Mouse (Mus musculus): ENCODE results near the gene Maml3.

Gene Maml3

GRCm38 (mm10) chr3:52088458-52089341 lies 16.2 kb downstream of the Maml3 start:
- WGBS, result 20% methylated on average over 19 of the region's 19 CpGs

GRCm38 (mm10) chr3:52087636-52088280 lies 17.1 kb downstream of the Maml3 start:
- 46% methylated on average over 7 of the region's 7 CpGs for WGBS

- WGBS, result 63% methylated on average over 2 of the region's 2 CpGs
Observed at GRCm38 (mm10) chr3:52078763-52079162, 26.1 kb downstream of the Maml3 start.

GRCm38 (mm10) chr3:52073959-52074358 lies 30.9 kb downstream of the Maml3 start:
- WGBS, result 98% methylated on average over 6 of the region's 6 CpGs

GRCm38 (mm10) chr3:52071996-52072395 lies 32.9 kb downstream of the Maml3 start:
- WGBS, result 91% methylated on average over 5 of the region's 5 CpGs

GRCm38 (mm10) chr3:52070163-52070478 lies 34.8 kb downstream of the Maml3 start:
- 26% methylated on average over 4 of the region's 4 CpGs for WGBS

GRCm38 (mm10) chr3:52069304-52070162 lies 35.3 kb downstream of the Maml3 start:
- 13% methylated on average over 25 of the region's 25 CpGs for WGBS

GRCm38 (mm10) chr3:52068885-52069284 lies 36.0 kb downstream of the Maml3 start:
- 68% methylated on average over 3 of the region's 3 CpGs for WGBS

GRCm38 (mm10) chr3:52067181-52067580 lies 37.7 kb downstream of the Maml3 start:
- WGBS, result 81% methylated on average over 6 of the region's 6 CpGs

- 68% methylated on average over 3 of the region's 3 CpGs for WGBS
Observed at GRCm38 (mm10) chr3:52066142-52066541, 38.7 kb downstream of the Maml3 start.

- 95% methylated on average over 3 of the region's 3 CpGs for WGBS
Observed at GRCm38 (mm10) chr3:52063261-52063655, 41.6 kb downstream of the Maml3 start.

- 83% methylated on average over 11 of the region's 11 CpGs for WGBS
Observed at GRCm38 (mm10) chr3:52062389-52063260, 42.3 kb downstream of the Maml3 start.

- WGBS, result 79% methylated on average over 8 of the region's 8 CpGs
Observed at GRCm38 (mm10) chr3:52061472-52062388, 43.1 kb downstream of the Maml3 start.

GRCm38 (mm10) chr3:52060886-52061285 lies 44.0 kb downstream of the Maml3 start:
- WGBS, result 96% methylated on average over 7 of the region's 7 CpGs

- 69% methylated on average over 2 of the region's 2 CpGs for WGBS
Observed at GRCm38 (mm10) chr3:52051801-52052200, 53.1 kb downstream of the Maml3 start.

- WGBS, result 55% methylated on average over 14 of the region's 14 CpGs
Observed at GRCm38 (mm10) chr3:52048082-52048481, 56.8 kb downstream of the Maml3 start.

GRCm38 (mm10) chr3:52047537-52047936 lies 57.3 kb downstream of the Maml3 start:
- WGBS, result 63% methylated on average over 8 of the region's 8 CpGs

GRCm38 (mm10) chr3:52046895-52047372 lies 57.9 kb downstream of the Maml3 start:
- under 1% methylated on average over 13 of the region's 13 CpGs for WGBS

GRCm38 (mm10) chr3:52046027-52046700 lies 58.7 kb downstream of the Maml3 start:
- WGBS, result 5% methylated on average over 20 of the region's 20 CpGs

All from cerebral cortex, adult 2 months (tissue).